Mouse (Mus musculus): ENCODE measurements around the gene Morc1. TPM values are rescaled to one million over a fixed set of nuclear protein-coding genes. Genes with fewer than 3 reads are reported as not detected.

Morc1 gene
- polyA plus RNA-seq, 1 experiment from 2014 or later: not detected

DNA sequence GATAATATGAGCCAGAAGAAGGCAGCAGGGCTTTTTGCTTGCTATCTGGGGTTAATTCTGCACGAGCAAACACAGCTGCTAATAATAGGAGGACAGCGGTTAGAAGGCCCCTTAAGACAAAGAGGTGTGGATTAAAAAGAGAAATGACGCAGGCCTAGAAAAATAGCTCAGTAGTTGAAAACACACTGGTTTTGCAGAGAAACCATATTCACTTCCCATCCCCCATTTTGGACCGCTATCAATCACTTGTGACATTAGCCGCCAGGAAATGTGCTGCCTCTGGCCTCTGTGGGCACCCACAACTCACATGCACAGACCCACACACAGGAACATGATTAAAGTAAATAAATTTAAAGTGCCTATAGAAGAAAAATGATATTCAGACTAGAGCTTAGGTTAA lies 240.7 kb downstream of the Morc1 start:
- H3K4me2 ChIP-seq: no peak overlapping the region
- no peak overlapping the region for H3K27ac ChIP-seq
- H3K27me3 ChIP-seq: no peaks in the 10 kb centered on the region
- no peaks in the 10 kb centered on the region for H3K36me3 ChIP-seq
- H3K4me1 ChIP-seq: no peaks in the 10 kb centered on the region
- ATAC-seq (ENCODE audit: insufficient number of reproducible peaks, insufficient read depth, low FRiP score, low TSS enrichment, low read depth): no peak
- no peak overlapping the region for H3K4me3 ChIP-seq
- no peaks in the 10 kb centered on the region for H3K9me3 ChIP-seq
- no peak overlapping the region for H3K9ac ChIP-seq
- 50% methylated on average over 5 of the region's 5 CpGs for WGBS

- Histone ChIP-seq H3K4me1 (no peaks in the 10 kb centered on the region), H3K4me3 (no peak overlapping the region), H3K9ac (no peak overlapping the region), H3K9me3 (no peaks in the 10 kb centered on the region), H3K27ac (no peak overlapping the region), H3K4me2 (no peak overlapping the region), H3K27me3 (no peaks in the 10 kb centered on the region), H3K36me3 (no peaks in the 10 kb centered on the region)
- no peak for ATAC-seq (ENCODE audit: insufficient number of reproducible peaks, insufficient read depth, low FRiP score, low TSS enrichment, low read depth)
- 82% methylated on average over 3 of the region's 3 CpGs for WGBS
These were observed 241.6 kb downstream of the Morc1 start for GRCm38 (mm10) chr16:48672664-48673063.

GRCm38 (mm10) chr16:48675607-48676006 lies 244.6 kb downstream of the Morc1 start:
- no peaks in the 10 kb centered on the region for H3K36me3 ChIP-seq
- 0 out of 2 replicates have a peak overlapping the region, but pooled peaks have one; percentile 11 for H3K4me2 ChIP-seq
- no peak overlapping the region for H3K27ac ChIP-seq
- 7% methylated on average over 10 of the region's 10 CpGs for WGBS
- no peak for ATAC-seq (ENCODE audit: insufficient number of reproducible peaks, insufficient read depth, low FRiP score, low TSS enrichment, low read depth)
- no peak overlapping the region for H3K4me3 ChIP-seq
- no peaks in the 10 kb centered on the region for H3K9me3 ChIP-seq
- no peaks in the 10 kb centered on the region for H3K27me3 ChIP-seq
- no peaks in the 10 kb centered on the region for H3K4me1 ChIP-seq
- no peak overlapping the region for H3K9ac ChIP-seq

GRCm38 (mm10) chr16:48676205-48676604 lies 245.2 kb downstream of the Morc1 start:
- ATAC-seq (ENCODE audit: insufficient number of reproducible peaks, insufficient read depth, low FRiP score, low TSS enrichment, low read depth): no peak

DNA sequence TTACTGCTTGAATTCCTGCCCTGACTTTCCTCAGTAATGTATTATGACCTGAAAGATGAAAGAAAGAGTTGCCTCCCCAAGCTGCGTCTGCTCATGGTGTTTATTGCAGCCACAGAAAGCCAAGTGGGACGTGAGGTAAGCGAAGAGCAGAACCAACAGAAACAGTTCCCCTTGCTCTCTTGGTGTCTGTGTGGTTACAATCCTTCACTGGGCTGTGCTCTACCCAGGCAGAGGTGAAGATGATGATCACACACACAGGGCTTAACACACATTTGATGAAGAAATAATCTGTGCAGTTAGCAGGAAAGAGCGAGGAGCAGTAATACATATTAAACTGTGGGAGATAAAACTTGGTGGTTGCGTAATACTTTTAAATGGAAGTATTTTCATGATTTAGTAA lies 246.3 kb downstream of the Morc1 start:
- Histone ChIP-seq H3K27me3 (no peaks in the 10 kb centered on the region), H3K4me3 (no peak overlapping the region), H3K4me2 (no peak overlapping the region), H3K9me3 (no peaks in the 10 kb centered on the region), H3K9ac (no peak overlapping the region), H3K4me1 (no peaks in the 10 kb centered on the region), H3K27ac (no peak overlapping the region), H3K36me3 (no peaks in the 10 kb centered on the region)
- no peak for ATAC-seq (ENCODE audit: insufficient number of reproducible peaks, insufficient read depth, low FRiP score, low TSS enrichment, low read depth)
- WGBS: 82% methylated on average over 5 of the region's 5 CpGs

More at GRCm38 (mm10) chr16:48676205-48676604, 245.2 kb downstream of the Morc1 start:
- Histone ChIP-seq H3K4me2 (no peak overlapping the region), H3K27ac (no peak overlapping the region), H3K9me3 (no peaks in the 10 kb centered on the region), H3K4me1 (no peaks in the 10 kb centered on the region), H3K27me3 (no peaks in the 10 kb centered on the region), H3K9ac (no peak overlapping the region), H3K36me3 (no peaks in the 10 kb centered on the region), H3K4me3 (no peak overlapping the region)
- WGBS: 72% methylated on average over 2 of the region's 2 CpGs

GRCm38 (mm10) chr16:48678029-48678428 lies 247.0 kb downstream of the Morc1 start:
- H3K4me1 ChIP-seq: no peaks in the 10 kb centered on the region
- no peaks in the 10 kb centered on the region for H3K27me3 ChIP-seq
- H3K36me3 ChIP-seq: no peaks in the 10 kb centered on the region
- no peak overlapping the region for H3K4me2 ChIP-seq
- no peak overlapping the region for H3K27ac ChIP-seq
- H3K9me3 ChIP-seq: no peaks in the 10 kb centered on the region
- ATAC-seq (ENCODE audit: insufficient number of reproducible peaks, insufficient read depth, low FRiP score, low TSS enrichment, low read depth): no peak
- H3K9ac ChIP-seq: no peak overlapping the region
- WGBS: 71% methylated on average over 1 of the region's 1 CpGs
- no peak overlapping the region for H3K4me3 ChIP-seq

Other genes starting within 250 kb of the Morc1 start
- not detected in 2 replicates for gene Dppa4, start 147.5 kb upstream of the Morc1 start, polyA plus RNA-seq (2015; fragmentation: Nextera tagmentation; extraction: Ambion mirVana)
- gene Dppa2, start 127.3 kb upstream of the Morc1 start, polyA plus RNA-seq (2015; fragmentation: Nextera tagmentation; extraction: Ambion mirVana): not detected in 2 replicates
- not detected in 2 replicates for gene Gm5485, start 18.8 kb upstream of the Morc1 start, polyA plus RNA-seq (2015; fragmentation: Nextera tagmentation; extraction: Ambion mirVana)